Mouse (Mus musculus) liver, embryonic 14.5 days (tissue): ENCODE measurements around the gene Ric8a.

Experiments used
- CTCF ChIP-seq: IDR thresholded peaks from 2 replicates; pipeline ENCODE4 v1.5.1; 2016; ENCODE audit warnings: antibody characterized with exemption, low read depth, control low read depth
- EP300 ChIP-seq: IDR thresholded peaks from 2 replicates; pipeline ENCODE4 v1.6.1; 2016; ENCODE audit warnings: antibody characterized with exemption, low read depth

GRCm38 (mm10) chr7:140831447-140831846, 25.3 kb upstream of the Ric8a start:
- TF ChIP-seq CTCF (no peak), EP300 (no peak)
